Mouse (Mus musculus): ENCODE data around the gene Madcam1.

- peak; percentile 64 for TF ChIP-seq POLR2A (IDR thresholded peaks at IDR 0.05; ENCODE audit: extremely low read depth, insufficient read depth, low read length)
- no peak for TF ChIP-seq CTCF (IDR thresholded peaks at IDR 0.05; ENCODE audit: extremely low read depth, insufficient read depth, low read length)
These were observed 26.9 kb upstream of the Madcam1 start, which contains the start of gene Shc2 for GRCm38 (mm10) chr10:79637128-79638110.
